Mouse (Mus musculus): Measurements from ENCODE around the gene Fbln1. TPM values are rescaled to one million over a fixed set of nuclear protein-coding genes. Genes with fewer than 3 reads are reported as not detected.

The Fbln1 gene
- polyA plus RNA-seq, 1 experiment from 2014 or later, result 188 TPM

DNA sequence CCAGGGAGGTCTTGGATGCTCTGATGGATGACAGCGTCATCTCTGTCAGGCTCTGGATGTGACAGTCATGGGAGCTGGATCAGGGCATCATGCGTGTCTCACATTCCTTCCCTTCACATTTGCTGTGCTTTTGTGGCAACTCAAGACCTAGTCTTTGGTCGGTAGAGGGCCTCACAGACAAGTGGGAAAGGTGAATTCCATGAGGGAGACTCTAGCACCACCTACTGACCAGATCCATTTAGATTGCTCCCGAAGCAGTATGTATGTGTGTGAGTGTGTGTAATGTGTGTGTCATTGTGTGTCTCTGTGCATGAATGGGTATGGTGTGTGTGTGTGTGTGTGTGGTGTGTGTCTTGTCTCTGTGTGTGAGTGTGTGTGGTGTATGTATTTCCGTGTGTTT is 43.5 kb downstream of the Fbln1 start:
- H3K4me1 ChIP-seq (ENCODE audit: control insufficient read depth, insufficient read depth, low read length), result no peaks in the 10 kb centered on the region
- no peak overlapping the region for H3K4me2 ChIP-seq (replicated peaks; ENCODE audit: low read depth, low read length)
- no peak overlapping the region for H3K4me3 ChIP-seq (ENCODE audit: low read length)
- H3K9ac ChIP-seq (ENCODE audit: low read depth, low read length), result no peak overlapping the region
- H3K9me3 ChIP-seq (ENCODE audit: control insufficient read depth, low read length), result no peaks in the 10 kb centered on the region
- 0 out of 2 replicates have a peak, but pooled peaks have one; percentile 16 for ATAC-seq (ENCODE audit: low FRiP score, low TSS enrichment)
- 63% methylated on average over 5 of the region's 5 CpGs for WGBS
- H3K36me3 ChIP-seq (ENCODE audit: control insufficient read depth, insufficient read depth, low read length), result peaks cover 70% of the 10 kb centered on the region
- no peak overlapping the region for H3K27ac ChIP-seq (ENCODE audit: low read depth, low read length)
- no peaks in the 10 kb centered on the region for H3K27me3 ChIP-seq (ENCODE audit: control insufficient read depth, insufficient read depth, low read length)

DNA sequence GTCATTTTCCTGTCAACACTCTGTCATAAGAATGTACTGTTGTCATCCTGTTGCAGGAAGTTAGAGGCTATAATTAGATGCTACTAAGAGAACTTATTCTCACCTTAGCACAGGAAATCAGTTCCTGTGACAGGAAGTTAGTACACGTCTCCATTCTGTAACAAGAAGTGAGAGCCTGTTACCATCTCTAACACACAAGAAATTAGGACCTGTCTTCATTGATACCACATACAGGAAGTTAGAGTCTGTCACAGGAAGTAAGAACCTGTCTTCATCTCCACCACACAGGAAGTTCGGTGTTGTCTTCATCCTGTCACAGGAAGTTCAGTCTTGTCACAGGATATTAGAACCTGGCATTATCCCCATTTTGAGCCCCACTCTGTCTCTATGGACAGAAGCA is 44.7 kb downstream of the Fbln1 start:
- H3K36me3 ChIP-seq (ENCODE audit: control insufficient read depth, insufficient read depth, low read length), result peaks cover 63% of the 10 kb centered on the region
- H3K9me3 ChIP-seq (ENCODE audit: control insufficient read depth, low read length), result no peaks in the 10 kb centered on the region
- no peak overlapping the region for H3K27ac ChIP-seq (ENCODE audit: low read depth, low read length)
- no peaks in the 10 kb centered on the region for H3K27me3 ChIP-seq (ENCODE audit: control insufficient read depth, insufficient read depth, low read length)
- WGBS, result 89% methylated on average over 2 of the region's 2 CpGs
- H3K4me1 ChIP-seq (ENCODE audit: control insufficient read depth, insufficient read depth, low read length), result no peaks in the 10 kb centered on the region
- no peak overlapping the region for H3K4me3 ChIP-seq (ENCODE audit: low read length)
- H3K4me2 ChIP-seq (replicated peaks; ENCODE audit: low read depth, low read length), result no peak overlapping the region
- no peak overlapping the region for H3K9ac ChIP-seq (ENCODE audit: low read depth, low read length)
- no peak for ATAC-seq (ENCODE audit: low FRiP score, low TSS enrichment)

DNA sequence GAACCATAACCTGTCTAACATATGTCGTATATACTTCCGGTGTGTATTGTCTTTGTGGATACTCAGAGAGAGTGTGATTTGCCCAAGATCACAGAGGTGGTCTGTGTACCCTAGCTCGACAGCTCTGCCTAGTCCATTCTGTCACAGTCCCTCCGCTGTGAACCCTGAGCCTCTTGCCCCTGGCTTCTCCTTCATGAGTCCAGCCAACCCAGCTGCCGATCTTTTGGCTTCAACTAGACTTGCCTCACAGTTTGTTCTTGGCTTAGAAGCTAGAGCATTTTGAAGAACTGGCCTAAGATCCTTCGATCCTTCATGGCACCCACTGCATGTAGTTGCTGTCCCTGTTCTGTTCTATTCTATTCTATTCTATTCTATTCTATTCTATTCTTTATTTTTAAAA is 46.7 kb downstream of the Fbln1 start:
- H3K27me3 ChIP-seq (ENCODE audit: control insufficient read depth, insufficient read depth, low read length), result no peaks in the 10 kb centered on the region
- H3K9me3 ChIP-seq (ENCODE audit: control insufficient read depth, low read length), result no peaks in the 10 kb centered on the region
- 95% methylated on average over 6 of the region's 6 CpGs for WGBS
- no peaks in the 10 kb centered on the region for H3K4me1 ChIP-seq (ENCODE audit: control insufficient read depth, insufficient read depth, low read length)
- H3K36me3 ChIP-seq (ENCODE audit: control insufficient read depth, insufficient read depth, low read length), result peaks cover 48% of the 10 kb centered on the region
- ATAC-seq (ENCODE audit: low FRiP score, low TSS enrichment), result no peak
- H3K9ac ChIP-seq (ENCODE audit: low read depth, low read length), result no peak overlapping the region
- no peak overlapping the region for H3K4me2 ChIP-seq (replicated peaks; ENCODE audit: low read depth, low read length)
- no peak overlapping the region for H3K27ac ChIP-seq (ENCODE audit: low read depth, low read length)
- H3K4me3 ChIP-seq (ENCODE audit: low read length), result no peak overlapping the region

DNA sequence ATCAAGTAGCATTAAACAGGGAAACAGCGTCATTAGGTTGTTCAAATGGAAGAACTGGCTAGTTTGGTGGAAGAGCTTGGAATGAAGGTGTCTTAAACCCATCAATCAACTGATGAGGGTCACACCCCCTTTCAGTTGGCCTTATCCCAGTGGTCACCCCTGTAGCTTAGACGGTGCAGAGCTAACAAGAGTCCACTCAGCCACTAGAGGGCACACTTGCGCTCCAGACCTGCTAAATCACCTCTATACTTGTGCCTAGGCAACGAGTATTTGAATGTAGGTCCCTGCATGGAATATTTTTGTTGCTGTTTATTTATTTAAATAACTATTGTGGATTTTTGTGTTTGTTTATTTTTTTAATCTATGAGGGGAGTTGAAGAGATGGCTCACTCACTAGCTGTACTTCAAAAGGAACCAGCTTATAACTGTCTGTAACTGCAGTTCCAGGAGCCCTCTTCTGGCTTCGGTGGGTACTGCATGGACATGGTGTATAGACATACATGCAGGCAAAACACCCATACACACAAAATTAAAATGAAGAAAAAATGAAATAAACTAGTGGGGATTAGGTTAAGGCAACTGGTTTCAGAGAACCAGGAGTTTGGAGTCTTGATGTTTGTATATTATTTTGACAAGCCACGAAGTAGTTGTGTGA is 52.2 kb downstream of the Fbln1 start:
- 78% methylated on average over 6 of the region's 6 CpGs for WGBS
- no peak overlapping the region for H3K4me3 ChIP-seq (ENCODE audit: low read length)
- H3K27me3 ChIP-seq (ENCODE audit: control insufficient read depth, insufficient read depth, low read length), result no peaks in the 10 kb centered on the region
- H3K9ac ChIP-seq (ENCODE audit: low read depth, low read length), result no peak overlapping the region
- H3K36me3 ChIP-seq (ENCODE audit: control insufficient read depth, insufficient read depth, low read length), result peaks cover 15% of the 10 kb centered on the region
- no peak overlapping the region for H3K4me2 ChIP-seq (replicated peaks; ENCODE audit: low read depth, low read length)
- H3K27ac ChIP-seq (ENCODE audit: low read depth, low read length), result no peak overlapping the region
- no peak for ATAC-seq (ENCODE audit: low FRiP score, low TSS enrichment)
- peaks cover 12% of the 10 kb centered on the region for H3K9me3 ChIP-seq (ENCODE audit: control insufficient read depth, low read length)
- H3K4me1 ChIP-seq (ENCODE audit: control insufficient read depth, insufficient read depth, low read length), result no peaks in the 10 kb centered on the region

DNA sequence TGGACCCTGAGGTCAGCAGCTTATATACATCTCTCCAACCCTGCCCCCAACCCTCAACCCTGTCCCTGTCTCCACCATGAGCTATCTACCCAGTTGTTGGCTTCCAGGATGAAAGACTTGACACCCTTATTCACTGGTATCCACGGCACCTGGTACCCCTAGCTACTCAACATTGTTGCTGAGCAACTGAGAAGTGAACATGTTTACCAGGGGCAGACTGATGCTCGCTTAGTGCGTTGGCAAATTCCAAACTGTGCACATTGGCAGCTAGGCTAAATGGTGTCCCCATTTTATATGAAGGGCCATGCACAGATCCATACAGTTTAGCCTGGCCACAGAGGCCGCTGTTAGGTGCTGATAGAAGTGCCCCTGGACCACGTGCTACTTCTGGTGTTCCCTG is 57.1 kb downstream of the Fbln1 start:
- Histone ChIP-seq H3K27me3 (ENCODE audit: control insufficient read depth, insufficient read depth, low read length) (no peaks in the 10 kb centered on the region), H3K4me3 (ENCODE audit: low read length) (no peak overlapping the region), H3K27ac (ENCODE audit: low read depth, low read length) (no peak overlapping the region), H3K9ac (ENCODE audit: low read depth, low read length) (no peak overlapping the region), H3K36me3 (ENCODE audit: control insufficient read depth, insufficient read depth, low read length) (peaks cover 25% of the 10 kb centered on the region; the same call in 1 of the 2 replicates), H3K4me1 (ENCODE audit: control insufficient read depth, insufficient read depth, low read length) (no peaks in the 10 kb centered on the region), H3K4me2 (replicated peaks; ENCODE audit: low read depth, low read length) (no peak overlapping the region), H3K9me3 (ENCODE audit: control insufficient read depth, low read length) (peaks cover 12% of the 10 kb centered on the region)
- WGBS, result 90% methylated on average over 5 of the region's 5 CpGs
- no peak for ATAC-seq (ENCODE audit: low FRiP score, low TSS enrichment)

DNA sequence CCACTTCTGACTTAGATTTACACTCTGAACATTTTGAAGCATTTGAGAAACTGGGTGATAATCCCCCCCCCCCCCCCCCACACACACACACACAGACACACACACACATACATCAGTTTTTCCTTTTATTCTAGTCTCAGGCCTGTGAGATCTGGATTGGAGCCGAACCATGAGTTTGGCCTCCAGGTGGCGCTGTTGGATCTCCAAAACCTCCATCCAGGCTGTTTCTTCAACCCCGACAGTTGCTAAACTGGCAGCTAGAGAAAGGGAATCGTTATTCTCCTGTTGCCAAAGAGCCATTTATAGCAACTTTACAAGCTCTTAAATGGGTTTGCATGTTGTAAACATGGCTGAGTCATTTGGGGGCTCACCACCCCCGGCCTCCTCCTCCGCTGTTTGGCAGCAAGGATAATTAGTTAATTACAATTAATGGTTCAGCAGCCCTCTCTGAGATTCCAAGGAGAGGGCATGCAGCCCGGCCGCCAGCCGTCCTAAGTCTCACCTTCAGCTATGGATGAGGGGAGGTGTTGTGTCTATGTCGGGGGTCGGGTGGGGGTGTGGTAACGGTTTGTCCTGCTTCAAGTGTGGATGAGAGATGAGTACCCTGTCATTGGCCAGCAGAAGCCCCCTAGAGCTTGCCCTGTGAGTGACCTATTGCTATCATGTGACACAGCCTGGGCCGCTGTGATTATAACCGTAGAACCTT is 61.1 kb downstream of the Fbln1 start:
- no peak for ATAC-seq (ENCODE audit: low FRiP score, low TSS enrichment)
- no peak overlapping the region for H3K27ac ChIP-seq (ENCODE audit: low read depth, low read length)
- peaks cover 28% of the 10 kb centered on the region; the same call in 1 of the 2 replicates for H3K36me3 ChIP-seq (ENCODE audit: control insufficient read depth, insufficient read depth, low read length)
- no peaks in the 10 kb centered on the region for H3K27me3 ChIP-seq (ENCODE audit: control insufficient read depth, insufficient read depth, low read length)
- H3K4me3 ChIP-seq (ENCODE audit: low read length), result no peak overlapping the region
- H3K9me3 ChIP-seq (ENCODE audit: control insufficient read depth, low read length), result no peaks in the 10 kb centered on the region
- H3K4me2 ChIP-seq (replicated peaks; ENCODE audit: low read depth, low read length), result no peak overlapping the region
- 26% methylated on average over 14 of the region's 14 CpGs for WGBS
- H3K4me1 ChIP-seq (ENCODE audit: control insufficient read depth, insufficient read depth, low read length), result no peaks in the 10 kb centered on the region
- H3K9ac ChIP-seq (ENCODE audit: low read depth, low read length), result no peak overlapping the region

DNA sequence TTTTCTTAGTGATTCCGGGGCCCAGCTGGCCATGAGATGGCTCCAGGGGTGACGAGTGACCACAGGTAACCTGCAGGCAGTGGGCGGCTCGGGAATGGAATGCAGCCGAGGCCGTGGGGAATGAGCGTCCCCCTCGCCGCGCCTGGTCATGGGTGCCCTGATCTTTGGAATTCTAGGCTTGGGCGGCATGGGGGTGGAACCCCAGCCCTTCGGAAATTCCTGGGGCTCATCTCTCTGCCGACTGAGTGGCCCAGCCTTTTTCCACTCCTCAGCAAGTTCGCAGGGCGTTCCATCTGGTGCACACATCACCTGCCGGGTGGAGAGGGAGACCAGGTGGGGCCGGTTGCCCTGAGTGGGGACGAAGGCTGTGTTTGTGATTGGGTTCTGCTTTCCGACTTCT is 62.1 kb downstream of the Fbln1 start:
- no peak for ATAC-seq (ENCODE audit: low FRiP score, low TSS enrichment)
- no peaks in the 10 kb centered on the region for H3K4me1 ChIP-seq (ENCODE audit: control insufficient read depth, insufficient read depth, low read length)
- H3K9me3 ChIP-seq (ENCODE audit: control insufficient read depth, low read length), result no peaks in the 10 kb centered on the region
- H3K27ac ChIP-seq (ENCODE audit: low read depth, low read length), result no peak overlapping the region
- no peak overlapping the region for H3K4me2 ChIP-seq (replicated peaks; ENCODE audit: low read depth, low read length)
- peaks cover 31% of the 10 kb centered on the region; the same call in 1 of the 2 replicates for H3K36me3 ChIP-seq (ENCODE audit: control insufficient read depth, insufficient read depth, low read length)
- H3K27me3 ChIP-seq (ENCODE audit: control insufficient read depth, insufficient read depth, low read length), result no peaks in the 10 kb centered on the region
- H3K9ac ChIP-seq (ENCODE audit: low read depth, low read length), result no peak overlapping the region
- WGBS, result 81% methylated on average over 19 of the region's 19 CpGs
- H3K4me3 ChIP-seq (ENCODE audit: low read length), result no peak overlapping the region

DNA sequence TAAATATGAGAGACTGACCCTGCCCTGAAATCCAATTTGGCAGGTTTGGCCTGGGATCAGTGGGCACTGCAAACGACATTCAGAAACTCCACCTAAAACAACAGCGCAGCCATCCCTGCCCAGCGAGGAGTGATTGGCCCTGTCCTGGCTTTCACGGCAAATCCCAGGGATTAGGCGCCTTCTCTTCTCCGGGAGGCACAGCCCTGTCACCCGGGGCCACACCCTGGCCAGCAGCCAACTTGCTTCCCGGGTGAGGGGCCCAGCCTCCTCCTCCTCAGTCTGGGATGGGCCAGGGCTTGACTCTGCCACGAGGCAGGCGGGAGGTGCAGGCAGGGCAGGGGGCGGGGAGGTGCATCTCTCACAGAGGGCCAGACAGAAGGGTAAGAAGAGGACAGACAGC is 67.2 kb downstream of the Fbln1 start:
- Histone ChIP-seq H3K4me2 (replicated peaks; ENCODE audit: low read depth, low read length) (no peak overlapping the region), H3K36me3 (ENCODE audit: control insufficient read depth, insufficient read depth, low read length) (peaks cover 7% of the 10 kb centered on the region; the same call in 1 of the 2 replicates), H3K27ac (ENCODE audit: low read depth, low read length) (no peak overlapping the region), H3K9me3 (ENCODE audit: control insufficient read depth, low read length) (no peaks in the 10 kb centered on the region), H3K4me3 (ENCODE audit: low read length) (no peak overlapping the region), H3K9ac (ENCODE audit: low read depth, low read length) (no peak overlapping the region), H3K4me1 (ENCODE audit: control insufficient read depth, insufficient read depth, low read length) (no peaks in the 10 kb centered on the region), H3K27me3 (ENCODE audit: control insufficient read depth, insufficient read depth, low read length) (no peaks in the 10 kb centered on the region)
- 36% methylated on average over 11 of the region's 11 CpGs for WGBS
- no peak for ATAC-seq (ENCODE audit: low FRiP score, low TSS enrichment)

DNA sequence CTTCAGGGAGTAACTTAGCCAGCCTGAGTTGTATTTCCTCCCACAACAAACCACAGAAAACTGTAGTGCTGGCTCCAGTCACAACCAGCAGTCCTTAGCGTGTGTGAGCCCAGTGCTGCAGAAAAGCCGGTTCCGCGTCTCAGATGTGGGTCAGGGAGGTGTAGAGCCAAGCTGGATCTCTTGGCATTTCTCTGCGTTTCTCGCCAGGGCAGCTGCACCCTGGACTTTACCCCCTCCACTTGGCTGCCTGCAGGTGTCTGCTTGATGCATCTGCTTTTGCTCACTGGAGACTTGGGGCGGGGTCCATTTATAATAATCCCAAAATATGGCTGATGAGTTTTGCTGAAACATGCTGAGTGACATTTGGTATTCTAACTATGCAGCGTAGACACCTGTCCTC is 71.5 kb downstream of the Fbln1 start:
- no peak overlapping the region for H3K4me2 ChIP-seq (replicated peaks; ENCODE audit: low read depth, low read length)
- no peaks in the 10 kb centered on the region for H3K9me3 ChIP-seq (ENCODE audit: control insufficient read depth, low read length)
- 0 out of 2 replicates have a peak, but pooled peaks cover 3% of the 10 kb centered on the region for H3K36me3 ChIP-seq (ENCODE audit: control insufficient read depth, insufficient read depth, low read length)
- WGBS, result 91% methylated on average over 8 of the region's 8 CpGs
- no peaks in the 10 kb centered on the region for H3K27me3 ChIP-seq (ENCODE audit: control insufficient read depth, insufficient read depth, low read length)
- H3K4me3 ChIP-seq (ENCODE audit: low read length), result no peak overlapping the region
- H3K9ac ChIP-seq (ENCODE audit: low read depth, low read length), result no peak overlapping the region
- no peak overlapping the region for H3K27ac ChIP-seq (ENCODE audit: low read depth, low read length)
- no peaks in the 10 kb centered on the region for H3K4me1 ChIP-seq (ENCODE audit: control insufficient read depth, insufficient read depth, low read length)
- ATAC-seq (ENCODE audit: low FRiP score, low TSS enrichment), result no peak

Data from kidney, embryonic 14.5 days (tissue).